Mouse (Mus musculus): ENCODE results near the gene Surf6.
"Not testable (repeated sequence)": the region's sequence is repeated elsewhere in the genome, so short reads cannot be mapped to it uniquely, and the experiment has no call there.

Gene Surf6

DNA sequence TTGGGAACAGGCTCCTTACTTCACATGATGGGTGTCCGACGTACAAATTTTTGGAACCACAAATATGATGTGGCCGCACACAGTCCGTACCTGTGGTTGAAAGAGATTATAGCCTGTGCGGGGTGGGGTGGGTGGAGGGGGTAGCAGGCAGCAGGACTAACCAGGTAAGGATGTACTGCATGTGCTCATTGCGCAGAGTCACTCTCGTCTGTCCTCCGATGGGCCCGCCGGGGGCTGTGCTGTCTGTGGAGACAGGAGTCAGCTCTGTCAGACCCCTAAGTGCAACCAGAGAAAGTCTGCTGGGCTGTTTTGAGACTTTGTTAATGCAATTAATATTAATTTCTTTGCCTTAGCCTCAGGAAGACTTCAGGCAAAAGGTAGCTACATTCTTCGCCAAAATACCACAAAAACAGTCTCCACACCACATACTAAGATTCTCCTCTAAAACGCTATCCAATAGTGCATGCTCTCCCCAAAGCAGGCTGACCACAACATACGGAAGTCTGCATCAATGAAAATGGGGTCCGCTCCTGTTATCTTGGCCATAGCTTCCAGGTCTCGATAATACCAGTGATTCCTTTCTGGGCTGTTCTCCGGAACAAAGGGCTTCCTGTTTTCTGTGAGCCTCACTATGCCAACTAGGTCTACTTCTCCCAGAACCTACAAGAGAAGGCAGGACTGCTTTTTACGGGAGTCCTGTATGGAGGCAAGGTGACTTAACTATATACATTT lies 10.9 kb upstream of the Surf6 start:
- DNase-seq (ENCODE audit: low read depth) = no peak

DNA sequence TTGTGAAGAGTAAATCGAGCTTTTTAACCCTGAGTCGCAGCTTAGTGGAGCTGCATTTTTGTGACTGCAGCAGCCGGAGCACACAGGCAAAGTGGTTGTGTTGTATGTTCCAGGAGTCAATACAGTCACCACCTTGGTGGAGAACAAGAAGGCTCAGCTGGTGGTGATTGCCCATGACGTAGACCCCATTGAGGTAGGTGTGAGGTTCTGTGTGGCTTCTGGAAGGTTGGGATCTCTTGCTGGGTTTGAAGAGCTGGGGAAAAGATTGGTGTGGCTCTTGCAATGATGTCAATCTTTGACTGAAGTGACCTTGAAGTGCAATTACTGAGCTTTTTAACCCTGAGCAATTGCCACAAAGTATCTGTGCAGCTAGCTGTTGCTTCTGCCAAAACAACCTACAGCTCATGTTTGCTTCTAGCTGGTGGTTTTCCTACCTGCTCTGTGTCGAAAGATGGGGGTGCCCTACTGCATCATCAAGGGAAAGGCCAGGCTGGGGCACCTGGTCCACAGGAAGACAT lies 9.6 kb upstream of the Surf6 start:
- no peak for DNase-seq (ENCODE audit: low read depth)

DNA sequence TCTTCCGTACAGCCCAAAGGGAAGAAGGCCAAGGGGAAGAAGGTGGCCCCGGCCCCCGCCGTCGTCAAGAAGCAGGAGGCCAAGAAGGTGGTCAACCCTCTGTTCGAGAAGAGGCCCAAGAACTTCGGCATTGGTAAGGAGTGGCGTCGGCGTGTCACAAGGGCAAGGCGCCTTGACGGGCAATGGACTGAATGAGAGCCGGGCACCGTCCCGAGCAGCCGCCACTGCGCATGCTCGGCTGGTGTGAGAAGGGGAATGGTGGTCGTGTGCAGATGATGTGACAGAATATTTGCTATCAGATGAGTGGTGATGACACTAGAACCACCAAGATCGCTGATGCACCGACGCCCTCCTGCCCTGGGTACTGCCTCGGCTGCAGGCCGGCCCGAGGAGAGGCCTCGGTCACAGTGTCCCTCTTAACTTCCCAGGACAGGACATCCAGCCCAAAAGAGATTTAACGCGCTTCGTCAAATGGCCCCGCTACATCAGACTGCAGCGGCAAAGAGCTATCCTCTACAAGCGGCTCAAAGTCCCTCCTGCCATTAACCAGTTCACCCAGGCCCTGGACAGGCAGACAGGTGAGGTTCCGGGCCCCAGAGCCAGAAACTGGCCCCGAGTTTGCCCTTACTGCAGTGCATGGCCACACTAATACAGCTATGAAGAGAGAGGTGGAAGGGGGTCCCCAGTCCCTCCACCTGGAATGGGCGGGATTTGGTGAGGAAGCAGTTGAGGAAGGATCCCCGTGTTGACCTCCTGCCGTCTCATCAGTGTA lies 8.5 kb upstream of the Surf6 start:
- DNase-seq (ENCODE audit: low read depth) = no peak

DNA sequence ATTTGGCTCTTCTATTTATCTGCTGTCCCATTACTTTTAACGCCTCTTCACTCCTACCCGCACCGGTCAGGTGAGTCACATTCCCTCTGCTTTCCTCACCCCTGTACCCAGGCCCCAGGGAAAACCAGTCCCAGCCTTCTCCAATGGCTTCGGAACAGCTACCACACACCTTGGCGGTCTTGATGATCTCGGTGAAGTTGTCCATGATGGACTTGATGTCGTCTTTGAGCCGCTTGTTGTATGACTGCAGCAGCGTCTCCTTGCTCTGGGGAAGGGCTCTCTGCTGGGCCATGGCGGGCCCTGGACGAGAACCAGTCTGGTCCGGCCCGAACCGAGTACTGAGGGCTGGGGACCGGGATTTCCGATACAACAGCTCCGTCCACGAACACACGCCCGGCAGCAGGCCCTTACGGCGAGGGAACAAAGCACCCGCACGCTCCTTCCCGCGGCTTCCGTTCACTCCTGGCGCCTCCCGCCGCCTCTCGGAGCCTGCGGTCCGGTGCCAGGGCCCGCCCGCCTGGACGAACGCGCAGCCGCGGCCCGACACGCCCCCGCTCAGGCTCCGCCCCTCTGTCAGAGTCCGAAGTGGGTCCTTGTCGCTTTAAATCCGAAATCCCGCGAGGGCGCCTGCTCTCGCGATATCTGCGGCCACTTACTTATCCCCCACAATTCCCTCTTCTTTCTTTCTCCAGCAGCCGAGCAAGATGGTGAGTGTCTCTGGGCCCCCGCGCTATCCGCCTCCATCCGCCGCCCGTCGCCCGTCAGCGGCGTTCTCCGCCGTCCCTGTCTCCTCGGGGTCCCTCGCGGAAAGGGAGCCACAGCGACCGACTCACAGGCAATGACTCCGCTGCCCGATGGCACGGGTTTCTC lies 7.7 kb upstream of the Surf6 start, which contains the start of the genes Med22 and Rpl7a:
Gene Med22 (minus strand): TSS at position 554 of the 870 bp plus-strand sequence.
Gene Rpl7a (plus strand): TSS at position 641 of the 870 bp plus-strand sequence.
- peak; percentile 100 for DNase-seq (ENCODE audit: low read depth)

DNA sequence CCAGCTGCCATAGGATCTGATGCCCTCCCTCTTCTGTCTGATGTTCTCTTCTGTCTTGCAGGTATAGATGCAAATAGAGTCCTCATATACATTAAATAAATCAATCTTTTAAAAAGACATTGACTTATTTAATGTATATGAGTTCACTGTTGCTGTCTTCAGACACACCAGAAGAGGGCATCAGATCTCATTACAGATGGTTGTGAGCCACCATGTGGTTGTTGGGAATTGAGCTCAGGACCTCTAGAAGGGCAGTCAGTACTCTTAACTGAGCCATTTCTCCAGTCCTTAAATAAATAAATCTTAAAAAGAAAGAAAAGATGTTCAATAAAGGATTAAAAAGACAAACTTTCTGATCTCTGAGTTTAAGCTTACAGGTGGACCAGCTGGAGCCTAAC lies 6.7 kb upstream of the Surf6 start:
- no peak for DNase-seq (ENCODE audit: low read depth)

DNA sequence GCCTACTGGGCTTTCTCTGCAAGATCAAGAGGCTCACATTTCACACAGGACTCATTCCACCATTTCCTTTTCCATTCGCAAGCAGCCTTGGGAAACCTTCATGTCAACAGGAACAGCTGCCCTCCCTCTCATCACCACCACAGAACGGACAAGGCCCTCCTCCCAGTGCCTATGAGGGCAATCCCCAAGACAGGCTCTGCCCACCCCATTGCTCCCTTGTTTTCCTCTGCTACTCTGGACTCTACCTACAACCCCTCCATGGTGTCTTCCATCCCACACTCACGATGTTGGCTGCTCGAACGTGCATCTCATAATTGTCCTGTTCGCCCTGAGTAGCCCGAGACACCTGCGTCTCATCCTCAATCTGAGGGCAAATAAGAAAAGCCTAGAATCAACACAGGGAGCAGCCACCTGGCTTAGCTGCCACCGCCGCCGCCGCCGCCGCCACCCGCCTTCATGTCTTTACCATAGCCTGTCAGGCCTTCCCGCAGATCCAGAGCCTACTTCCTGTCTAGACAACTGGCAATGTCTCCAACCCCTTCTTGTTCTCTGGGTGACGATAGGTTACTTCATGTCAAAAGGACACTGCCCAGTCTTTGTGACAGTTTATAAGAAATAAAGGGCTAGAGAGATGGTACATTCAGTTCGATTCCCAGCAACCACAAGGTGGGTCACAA lies 6.2 kb upstream of the Surf6 start:
- DNase-seq (ENCODE audit: low read depth) = no peak

DNA sequence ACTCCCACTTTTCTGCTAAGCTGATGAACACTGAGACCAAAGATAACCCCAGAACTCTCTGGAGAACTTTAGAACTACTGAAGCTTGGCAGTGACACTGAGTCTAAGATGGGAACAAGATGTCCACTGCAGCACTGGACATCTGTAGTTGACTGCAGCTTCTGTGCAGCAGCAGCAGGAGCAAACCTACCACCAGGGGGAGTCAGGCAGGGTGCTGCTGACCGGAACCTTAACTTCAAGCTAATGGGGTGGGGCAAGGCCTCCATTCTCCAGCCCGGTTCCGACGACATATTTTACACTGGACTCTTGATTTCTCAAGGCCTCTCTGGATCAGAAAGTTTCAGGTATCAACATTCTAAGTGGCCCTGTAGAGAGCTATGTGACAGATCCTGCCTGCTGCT lies 4.4 kb upstream of the Surf6 start:
- peak; percentile 64 for DNase-seq (ENCODE audit: low read depth)

DNA sequence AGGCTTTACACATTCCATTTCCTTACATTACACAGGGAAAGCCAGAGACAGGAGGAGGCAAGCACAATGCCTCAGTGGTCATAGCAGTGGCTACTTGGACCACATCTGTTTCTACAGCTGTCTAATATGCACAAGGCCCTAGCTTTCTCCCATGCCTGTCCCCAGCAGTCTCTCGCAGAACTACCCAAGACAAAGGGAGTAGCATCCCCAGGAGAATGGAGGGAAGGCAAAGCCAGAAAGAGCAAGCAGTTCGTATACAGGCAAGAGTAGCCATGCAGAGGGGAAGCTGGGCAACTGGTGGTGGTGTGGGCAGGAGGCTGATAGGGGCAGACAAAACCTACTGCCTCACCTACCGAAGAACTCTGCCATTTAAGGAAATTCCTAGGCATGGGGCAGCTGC lies 3.8 kb upstream of the Surf6 start:
- DNase-seq (ENCODE audit: low read depth) = no peak

DNA sequence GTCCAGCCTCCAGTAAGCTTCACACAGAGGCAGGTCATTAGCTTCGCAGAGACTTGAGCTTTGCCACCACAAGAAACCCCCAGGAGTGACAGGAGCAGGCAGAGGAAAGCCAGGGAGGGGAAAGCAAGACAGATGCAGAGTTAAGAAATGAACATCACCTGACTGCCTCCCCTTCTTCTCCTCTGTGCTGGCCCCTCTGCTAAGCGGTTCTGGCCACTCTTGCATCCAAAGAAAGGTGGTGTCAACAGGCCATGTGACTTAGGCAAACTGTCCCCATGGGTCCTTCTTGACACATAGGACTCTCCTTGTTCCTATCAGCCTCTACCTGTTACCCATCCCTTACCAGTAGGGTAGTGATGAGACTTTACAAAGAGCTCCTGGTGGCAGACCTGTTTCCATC lies 3.3 kb upstream of the Surf6 start:
- no peak for DNase-seq (ENCODE audit: low read depth)

DNA sequence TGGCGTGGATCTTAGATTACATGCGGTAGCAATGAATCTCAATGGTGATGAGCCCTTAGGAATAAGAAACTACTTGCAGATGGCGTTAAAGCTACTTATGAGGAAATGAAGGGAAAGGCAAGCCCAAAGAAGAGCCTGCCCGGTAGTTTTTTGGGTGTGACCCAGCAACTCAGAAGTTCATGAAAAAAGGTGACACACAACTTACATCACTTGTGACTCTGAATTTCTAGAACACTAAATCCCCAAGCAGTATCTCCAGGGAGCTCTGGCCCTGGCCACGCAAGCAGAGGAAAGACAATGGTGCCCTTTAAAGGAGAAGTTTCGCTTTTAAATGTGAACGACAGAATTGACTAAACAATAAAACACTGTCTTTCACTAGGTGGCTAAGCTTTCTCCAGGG lies 632 bp upstream of the Surf6 start:
- DNase-seq (ENCODE audit: low read depth) = no peak

DNA sequence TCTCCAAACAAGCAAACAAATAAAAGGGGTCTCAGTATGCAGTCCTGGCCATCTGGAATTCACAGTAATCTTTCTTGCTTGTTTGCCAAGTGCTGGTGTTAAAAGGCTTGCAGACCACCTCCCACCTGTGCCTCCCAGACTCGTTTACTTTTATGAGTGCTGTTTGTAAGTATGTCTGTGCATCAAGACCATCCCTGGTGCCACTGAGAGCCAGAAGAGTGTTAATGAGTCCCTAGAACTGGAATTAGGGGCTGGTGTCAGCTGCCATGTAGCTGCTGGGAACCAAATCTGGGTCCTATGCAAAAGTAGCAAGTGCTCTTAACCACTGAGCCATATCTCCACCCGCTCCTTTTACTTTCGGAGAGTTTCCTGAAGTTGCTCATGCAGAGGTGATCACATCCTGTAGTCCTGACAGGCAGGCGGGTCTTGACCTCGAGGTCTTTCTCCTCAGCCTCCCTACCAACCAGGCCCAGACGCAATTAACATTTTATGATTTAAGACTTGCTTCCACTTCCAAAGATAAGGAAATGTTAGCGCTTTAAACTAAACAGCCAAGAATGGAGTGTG lies 762 bp downstream of the Surf6 start:
- no peak for DNase-seq (ENCODE audit: low read depth)

DNA sequence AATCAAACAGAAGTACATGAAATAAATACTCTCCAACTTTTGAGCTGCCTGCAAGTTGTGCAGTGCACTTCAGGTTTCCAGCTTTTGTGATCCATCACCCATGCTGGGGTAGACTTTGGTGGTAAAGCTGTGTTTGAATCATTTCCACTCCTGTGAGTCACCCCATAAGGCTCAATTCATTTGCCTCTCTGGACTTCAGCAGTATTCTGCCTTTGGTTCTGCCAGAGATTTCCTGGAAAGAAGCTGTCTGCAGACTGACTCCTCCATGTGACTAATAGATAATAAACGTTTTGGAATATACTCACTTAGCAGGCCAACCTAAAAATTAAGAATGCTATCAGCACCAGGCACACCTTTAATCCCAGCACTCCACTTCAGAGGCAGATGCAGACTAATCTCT lies 1.9 kb downstream of the Surf6 start:
- DNase-seq (ENCODE audit: low read depth) = no peak

DNA sequence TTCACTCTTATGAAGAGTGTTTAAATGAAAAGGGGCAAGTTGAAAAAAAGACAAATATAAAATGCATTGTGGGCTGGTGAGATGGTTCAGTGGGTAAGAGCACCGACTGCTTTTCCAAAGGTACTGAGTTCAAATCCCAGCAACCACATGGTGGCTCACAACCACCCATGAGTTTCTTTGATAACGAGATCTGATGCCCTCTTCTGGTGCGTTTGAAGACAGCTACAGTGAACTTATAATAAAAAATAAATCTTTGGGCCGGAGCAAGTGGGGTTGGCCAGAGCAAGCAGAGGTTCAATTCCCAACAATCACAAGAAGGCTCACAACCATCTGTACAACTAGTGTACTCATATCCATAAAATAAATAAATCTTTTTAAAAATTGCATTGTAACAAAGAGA lies 6.8 kb downstream of the Surf6 start:
- peak; percentile 14 for DNase-seq (ENCODE audit: low read depth)

DNA sequence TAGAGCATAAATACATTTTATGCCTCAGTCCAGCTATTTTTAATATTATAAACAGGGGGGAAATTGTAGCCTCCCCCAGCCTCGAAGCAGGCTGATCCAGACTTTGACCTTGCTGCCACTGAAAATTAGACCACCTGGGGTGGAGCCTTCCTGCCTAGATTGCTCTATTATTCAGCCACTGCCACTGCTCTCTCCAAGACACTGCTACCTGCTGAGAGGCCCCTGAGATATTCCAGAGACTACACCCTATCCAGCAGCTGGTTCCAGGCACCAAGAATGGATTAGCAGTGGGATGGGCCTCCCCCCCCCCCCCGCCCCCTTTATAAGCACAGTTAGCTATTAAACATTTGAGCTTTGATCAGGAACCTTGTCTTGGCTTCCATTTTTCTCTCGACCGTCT lies 16.5 kb downstream of the Surf6 start:
- not testable (repeated sequence) for DNase-seq (ENCODE audit: low read depth)

DNA sequence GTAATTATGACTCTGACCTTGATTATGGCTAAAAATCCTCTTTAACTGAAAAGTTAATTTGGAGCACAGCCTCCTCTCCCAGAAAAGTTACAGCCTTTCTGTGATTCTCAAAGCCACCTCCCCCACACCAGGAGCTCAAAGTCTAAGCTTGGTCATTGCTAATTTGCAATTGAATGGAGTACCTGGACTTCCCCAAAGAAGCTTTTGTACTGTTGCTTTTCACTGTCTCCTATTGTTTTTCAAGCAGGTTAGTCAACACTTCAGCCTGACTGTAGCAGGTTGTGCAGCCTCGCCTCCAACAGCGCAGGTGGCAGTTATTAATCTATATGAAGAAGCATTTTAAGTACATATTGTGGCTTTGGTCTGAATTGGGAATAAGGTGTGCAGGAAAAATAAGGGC lies 17.1 kb downstream of the Surf6 start:
- DNase-seq (ENCODE audit: low read depth) = not testable (repeated sequence)

DNA sequence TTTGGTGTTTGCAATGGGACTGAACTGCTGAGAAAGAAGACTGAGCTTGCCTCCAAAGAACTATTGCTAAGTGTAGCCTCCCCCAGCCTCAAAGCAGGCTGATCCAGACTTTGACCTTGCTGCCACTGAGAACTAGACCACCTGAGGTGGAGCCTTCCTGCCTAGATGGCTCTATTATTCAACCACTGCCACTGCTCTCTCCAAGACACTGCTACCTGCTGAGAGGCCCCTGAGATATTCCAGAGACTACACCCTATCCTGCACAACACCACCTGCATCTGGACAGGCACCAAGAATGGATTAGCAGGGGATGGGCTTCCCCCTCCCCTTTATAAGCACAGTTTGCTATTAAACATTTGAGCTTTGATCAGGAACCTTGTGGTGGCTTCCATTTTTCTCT lies 24.1 kb downstream of the Surf6 start:
- no peak for DNase-seq (ENCODE audit: low read depth)

DNA sequence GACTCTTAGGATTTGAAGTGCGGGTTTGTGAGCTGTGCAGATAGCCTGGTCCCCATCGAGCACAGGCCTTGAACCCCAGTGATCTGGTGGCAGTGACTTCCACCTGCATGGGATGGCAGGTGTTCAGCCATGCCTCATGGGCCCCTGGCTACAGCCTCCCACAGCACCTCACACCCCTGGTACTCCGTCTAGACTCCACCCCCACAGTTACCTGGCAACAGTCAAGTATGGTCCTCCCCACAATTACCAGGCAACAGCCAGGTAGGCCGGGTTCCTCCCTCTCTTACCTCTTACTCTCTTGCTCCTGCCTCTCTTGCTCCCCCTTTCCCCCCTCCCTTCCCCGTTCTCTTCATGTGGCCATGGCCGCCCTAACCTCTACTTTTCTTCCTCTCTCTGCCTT lies 32.0 kb downstream of the Surf6 start:
- DNase-seq (ENCODE audit: low read depth) = no peak

DNA sequence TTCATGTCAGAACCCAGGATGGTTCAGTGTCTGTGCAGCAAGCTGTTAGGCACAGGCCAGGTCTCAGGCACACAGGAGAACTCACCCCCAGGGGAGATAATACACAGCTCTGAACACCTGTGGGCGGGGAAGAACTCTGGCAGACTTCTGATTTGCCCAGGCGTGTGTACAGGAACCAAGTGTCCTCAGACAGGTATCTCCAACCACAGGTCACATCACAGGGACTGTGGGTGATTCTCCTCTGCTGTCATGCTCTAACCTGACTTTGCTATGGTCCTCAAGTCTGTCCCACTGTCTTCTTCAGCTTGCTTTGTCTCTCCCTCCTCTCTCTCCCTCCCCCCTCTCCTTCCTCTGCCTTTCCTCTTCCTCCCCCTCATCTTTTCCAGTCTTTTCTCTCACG lies 37.8 kb downstream of the Surf6 start, which contains the start of gene Abo:
Gene Abo (minus strand): TSS at position 101 of the 400 bp plus-strand sequence.
- DNase-seq (ENCODE audit: low read depth) = no peak

DNA sequence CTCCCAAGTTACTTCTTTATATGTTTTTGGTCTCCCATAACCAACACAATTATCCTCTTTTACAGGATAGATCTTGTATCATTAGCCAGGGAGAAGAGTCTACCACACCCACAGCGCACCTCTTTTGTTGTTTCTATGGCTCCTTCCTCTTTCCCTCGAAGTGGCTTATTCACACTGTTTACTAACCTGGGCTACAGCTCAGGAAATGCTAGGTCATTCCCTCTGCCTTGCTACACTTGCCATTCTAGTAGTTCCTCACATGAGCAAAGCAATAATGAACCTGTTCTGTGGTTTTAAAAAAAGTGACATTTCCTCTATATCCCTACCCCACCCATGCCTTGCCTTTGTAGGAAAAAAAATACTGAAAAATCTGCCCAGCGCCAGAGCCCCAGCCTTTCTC lies 39.8 kb downstream of the Surf6 start:
- DNase-seq (ENCODE audit: low read depth) = no peak

DNA sequence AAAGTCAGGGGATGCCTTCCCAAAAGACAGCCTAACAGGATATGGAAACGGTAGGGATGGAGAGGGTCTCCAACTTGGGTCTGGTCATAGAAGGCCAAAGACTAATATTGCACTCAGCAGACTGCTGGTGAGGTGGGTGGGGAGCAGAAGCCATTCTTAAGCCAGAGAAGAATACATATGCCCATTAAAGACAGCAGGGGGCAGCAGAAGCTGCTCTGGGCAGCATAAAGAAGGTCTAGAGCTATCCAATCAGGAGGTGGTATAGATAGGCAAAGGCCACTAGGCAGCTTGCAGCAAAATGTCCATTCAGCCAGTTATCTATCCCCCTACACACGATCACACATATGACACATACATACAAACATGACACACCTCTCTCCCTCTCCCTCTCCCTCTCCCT lies 55.0 kb downstream of the Surf6 start:
- DNase-seq (ENCODE audit: low read depth) = peak; percentile 64
